Mouse (Mus musculus) CH12.LX (cell line): ENCODE data around the gene Pon1.

Source experiments
- CTCF ChIP-seq, 2 experiments: IDR thresholded peaks in 1 of 2; conservative IDR thresholded peaks in 1 of 2; 2 replicates each; pipeline ENCODE4 v1.5.1; 2011 to 2012; ENCODE audit warnings: low read depth in 2 of 2, low read length in 2 of 2, improper control_type of control experiment in 1 of 2, inconsistent platforms in 1 of 2, mild to moderate bottlenecking in 1 of 2, moderate library complexity in 1 of 2
- GABPA ChIP-seq: IDR thresholded peaks from 2 replicates; pipeline ENCODE4 v1.6.1; 2012; ENCODE audit warnings: low read depth, low read length, improper control_type of control experiment, inconsistent platforms; ENCODE audit not compliant: insufficient replicate concordance
- JUND ChIP-seq: conservative IDR thresholded peaks from 2 replicates; pipeline ENCODE4 v1.6.1; 2011; ENCODE audit warnings: low read depth, low read length, improper control_type of control experiment
- MEF2A ChIP-seq: IDR thresholded peaks from 2 replicates; pipeline ENCODE4 v1.6.1; 2014; ENCODE audit warnings: low read depth, mild to moderate bottlenecking, inconsistent platforms, low read length, improper control_type of control experiment, borderline replicate concordance
- PAX5 ChIP-seq: IDR thresholded peaks from 2 replicates; pipeline ENCODE4 v1.6.1; 2012; ENCODE audit warnings: low read length, inconsistent platforms, mixed read lengths
- POLR2A ChIP-seq: IDR thresholded peaks from 2 replicates; pipeline ENCODE4 v1.6.1; 2011; ENCODE audit warnings: low read depth, mild to moderate bottlenecking, improper control_type of control experiment, low read length
- TCF12 ChIP-seq: IDR thresholded peaks from 2 replicates; pipeline ENCODE4 v1.6.1; 2014; ENCODE audit warnings: low read depth, mild to moderate bottlenecking, inconsistent platforms, low read length, improper control_type of control experiment
- ZC3H11A ChIP-seq: IDR thresholded peaks from 2 replicates; pipeline ENCODE4 v1.6.1; 2012; ENCODE audit warnings: low read depth, mild to moderate bottlenecking, inconsistent platforms, low read length, improper control_type of control experiment
- ZNF384 ChIP-seq: IDR thresholded peaks from 2 replicates; pipeline ENCODE4 v1.6.1; 2012; ENCODE audit warnings: low read depth, low read length, improper control_type of control experiment, inconsistent platforms

DNA sequence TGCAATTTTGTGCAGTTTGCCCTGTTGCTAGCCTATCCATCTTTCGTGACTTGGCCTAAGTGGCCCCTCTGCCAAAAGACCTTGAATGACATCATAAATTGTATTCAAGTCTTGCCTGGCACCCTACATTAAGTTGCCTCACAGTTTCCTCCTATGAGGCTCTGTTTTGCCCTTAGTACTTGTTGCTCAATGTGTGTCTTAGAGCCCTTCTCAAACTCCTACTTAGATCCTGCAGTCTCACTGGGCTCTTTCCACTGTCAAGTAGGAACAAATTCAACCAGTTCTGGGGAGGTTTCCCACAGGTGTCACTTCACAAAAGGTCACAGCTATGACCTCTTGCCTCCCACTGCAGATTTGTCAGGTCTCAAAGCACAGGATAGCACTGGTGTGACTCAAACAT, 40.1 kb upstream of the Pon1 start:
- TF ChIP-seq ZC3H11A (no peak), ZNF384 (no peak), PAX5 (no peak), TCF12 (no peak), CTCF (conservative IDR thresholded peaks at IDR 0.05 in 1 of 2, IDR thresholded peaks at IDR 0.05 in 1 of 2; ENCODE audit: low read depth in 2 of 2, low read length in 2 of 2) (no peak), MEF2A (no peak), GABPA (no peak), JUND (no peak), POLR2A (no peak)
